Mouse (Mus musculus) kidney, postnatal 4 days (tissue): ENCODE results near the gene Nat8f6.
"Not testable (repeated sequence)": the region's sequence is repeated elsewhere in the genome, so short reads cannot be mapped to it uniquely, and the experiment has no call there.

ENCODE experiments used
- DNase-seq, 2 experiments: peaks; one replicate each; pipeline ENCODE4 v3.0.0; 2021; ENCODE audit warnings: mixed read lengths in 2 of 2

The Nat8f6 gene

DNA sequence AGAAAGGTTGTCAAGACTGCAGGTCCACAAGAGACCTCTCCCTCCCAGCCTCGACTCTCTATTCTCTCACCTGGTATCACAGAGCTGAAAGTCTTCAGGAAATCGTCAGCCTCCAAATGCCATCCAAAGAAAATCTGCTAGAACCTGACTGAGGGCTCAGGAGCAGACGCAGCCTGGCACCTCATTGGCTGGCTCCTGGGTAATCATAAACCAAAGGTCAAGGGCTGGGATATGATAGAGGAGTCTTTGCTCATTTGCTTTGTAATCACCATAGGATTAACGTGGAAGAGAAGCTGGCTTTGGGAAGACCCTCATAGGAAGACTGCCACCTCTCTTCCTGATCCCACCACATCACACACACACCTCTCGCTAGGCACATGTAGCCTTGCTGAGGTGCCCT is at the start of gene Nat8f6, which contains the start of gene Nat8f5:
Gene Nat8f6, minus strand, starts transcription at position 118 of the 400 bp plus-strand sequence.
Gene Nat8f5, minus strand, starts transcription at position 136 of the 400 bp plus-strand sequence.
- no peak for DNase-seq

DNA sequence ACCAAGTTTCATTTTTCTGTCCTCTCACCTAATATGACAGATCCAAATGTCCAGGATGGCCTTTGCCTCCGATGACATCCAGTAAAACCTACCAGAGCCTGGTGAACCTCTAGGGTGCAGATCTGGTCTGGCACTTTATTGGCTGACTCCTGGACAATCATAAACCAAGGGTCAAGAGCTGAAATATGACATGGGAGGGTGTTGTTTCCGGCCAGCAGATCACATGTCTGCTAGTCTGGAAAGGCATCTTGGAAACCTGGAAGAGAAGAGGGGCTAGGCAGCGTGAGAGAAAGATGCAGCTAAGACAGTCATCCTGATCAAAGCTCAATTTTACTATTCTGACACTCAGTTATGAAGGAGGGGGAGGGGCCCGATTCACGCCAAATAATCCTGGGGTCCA is 48.3 kb upstream of the Nat8f6 start, which contains the start of gene Nat8f2:
Gene Nat8f2, minus strand, starts transcription at position 153 of the 400 bp plus-strand sequence.
- DNase-seq, result peak in 1 of 2 experiments; percentile 22

DNA sequence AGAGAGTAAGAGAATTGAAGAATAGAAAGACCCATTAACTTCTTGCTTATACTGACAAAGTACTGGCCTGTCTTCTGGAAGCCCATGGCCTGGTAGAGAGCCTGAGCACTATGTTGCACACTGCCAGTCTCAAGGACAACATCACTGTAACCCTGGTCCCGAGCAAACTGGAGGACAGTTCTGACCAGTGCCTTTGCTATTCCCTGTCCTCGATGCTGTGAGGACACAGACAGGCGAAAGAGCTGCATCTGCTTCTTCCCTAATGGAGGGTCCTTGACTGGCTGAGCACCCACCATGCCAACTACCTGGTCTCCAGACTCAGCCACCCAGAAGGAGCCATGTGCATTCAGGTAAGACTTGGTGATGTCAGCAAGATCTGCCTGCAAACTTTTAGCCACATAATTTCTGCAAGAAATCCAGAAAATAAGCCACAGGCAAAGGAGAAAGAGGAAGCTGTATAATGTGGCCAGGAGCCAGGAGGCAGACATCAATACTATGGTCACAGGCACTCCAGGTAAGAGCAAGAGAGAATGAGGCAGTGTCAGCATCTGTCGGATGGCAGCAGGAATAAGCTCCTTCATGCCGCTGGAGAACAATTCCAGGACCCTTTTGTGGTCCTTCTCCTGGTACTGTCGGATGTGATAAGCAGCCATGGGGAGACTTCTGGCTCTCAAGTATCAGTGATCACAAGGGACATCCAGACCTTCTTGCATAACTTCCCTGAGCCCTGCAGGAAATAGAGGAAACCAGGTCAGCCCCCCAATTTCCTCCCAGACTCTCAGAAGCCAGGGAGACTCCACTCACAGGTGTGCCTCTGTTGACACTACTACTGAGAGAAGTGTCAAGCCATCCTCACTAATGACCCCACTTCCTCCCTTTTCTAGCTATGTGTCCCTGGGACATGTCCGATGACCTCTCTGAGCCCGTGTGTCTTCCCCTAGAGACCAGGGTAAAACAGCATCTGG is 47.3 kb upstream of the Nat8f6 start:
- DNase-seq, result peak in 1 of 2 experiments; percentile 28

DNA sequence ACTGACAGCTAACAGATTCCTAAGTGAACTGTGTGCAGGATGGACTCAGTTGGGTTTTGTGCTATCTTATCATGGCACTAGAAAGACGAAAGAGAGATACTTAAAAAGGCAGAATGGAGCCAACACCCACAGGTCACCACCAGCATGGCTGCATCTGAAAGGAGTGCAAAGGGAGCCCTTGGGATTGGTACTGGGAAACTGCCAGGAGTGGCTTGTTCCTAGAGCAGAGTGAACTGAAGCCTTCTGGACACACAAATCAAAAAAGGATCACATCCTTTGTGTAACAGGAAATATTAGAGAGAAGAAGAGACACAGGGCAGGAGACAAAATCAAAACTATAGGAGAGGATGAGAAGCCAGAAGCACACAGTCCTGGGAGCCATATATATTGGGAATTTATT is 46.2 kb upstream of the Nat8f6 start:
- DNase-seq, result not testable (repeated sequence)

DNA sequence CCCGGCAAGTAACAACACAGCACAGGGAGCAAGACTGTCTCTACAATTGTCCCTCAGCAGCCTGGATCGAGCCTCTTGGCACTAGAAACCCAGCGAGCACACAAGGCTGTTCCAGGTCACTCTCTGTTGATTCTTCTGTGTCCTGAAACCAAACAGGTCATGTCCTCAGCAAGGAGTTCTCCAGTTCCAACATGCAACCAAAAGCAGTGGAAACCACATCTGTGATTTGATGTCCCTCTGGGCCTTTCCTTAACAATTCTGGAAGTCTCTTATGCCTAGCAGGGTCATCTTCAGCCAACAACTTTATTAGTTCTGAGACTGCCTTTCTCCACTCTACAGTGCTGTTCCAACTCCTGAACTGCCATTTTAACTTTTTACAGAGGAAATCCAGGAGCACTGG is 45.4 kb upstream of the Nat8f6 start:
- DNase-seq, result not testable (repeated sequence)

DNA sequence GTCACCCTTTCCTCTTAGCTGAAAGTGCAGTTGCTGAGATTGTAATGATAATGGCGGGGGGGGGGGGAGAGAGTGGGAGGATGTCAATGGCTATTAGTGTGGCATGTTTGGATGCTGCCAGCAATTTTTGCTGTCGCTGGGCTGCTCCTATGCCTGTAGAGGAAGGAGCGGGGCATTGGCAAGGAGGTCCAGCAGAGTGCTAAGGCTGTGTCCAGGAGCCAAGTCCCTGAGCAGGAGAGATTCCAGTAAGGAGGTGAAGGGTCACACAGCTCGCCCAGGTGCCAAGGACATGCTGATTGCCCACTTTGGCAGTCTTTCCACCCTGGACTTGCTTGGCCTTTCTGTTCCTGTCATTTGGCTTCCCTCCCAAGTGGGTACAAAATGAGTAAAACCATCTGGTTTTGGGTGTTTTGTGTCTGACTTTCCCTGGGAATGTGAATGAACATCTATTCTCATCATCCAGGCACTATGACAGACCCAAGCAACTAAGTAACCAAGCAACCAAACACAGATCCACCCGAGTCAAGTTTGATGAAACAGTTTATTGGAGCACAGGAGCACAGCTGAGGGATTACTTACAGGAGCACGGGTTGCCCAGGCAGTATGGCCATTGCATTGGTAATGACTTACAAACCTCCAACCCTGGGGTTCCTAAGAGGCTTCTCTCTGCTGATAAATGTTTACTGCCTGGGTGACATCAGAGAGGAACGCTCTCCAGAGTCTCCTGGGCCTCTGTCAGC is 44.3 kb upstream of the Nat8f6 start:
- not testable (repeated sequence) for DNase-seq

DNA sequence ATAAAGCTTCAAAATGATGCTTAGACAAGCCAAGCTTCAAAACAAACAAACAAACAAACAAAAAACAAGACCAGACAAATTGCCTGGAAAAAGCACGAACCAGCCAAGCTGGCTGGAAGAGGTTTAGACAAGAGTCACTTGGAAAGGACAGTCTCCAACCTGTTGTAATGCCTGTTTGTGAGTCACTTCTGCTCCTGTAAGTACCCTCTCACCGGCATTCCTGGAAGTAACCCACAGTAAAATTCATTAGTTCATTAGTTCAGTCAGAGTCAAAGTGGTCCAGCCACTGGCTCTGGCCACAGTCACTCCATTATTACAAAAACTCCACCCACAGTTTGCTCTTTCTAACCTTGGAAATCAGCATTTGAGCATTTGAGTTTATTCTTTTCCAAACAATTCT is 43.1 kb upstream of the Nat8f6 start:
- no peak for DNase-seq

DNA sequence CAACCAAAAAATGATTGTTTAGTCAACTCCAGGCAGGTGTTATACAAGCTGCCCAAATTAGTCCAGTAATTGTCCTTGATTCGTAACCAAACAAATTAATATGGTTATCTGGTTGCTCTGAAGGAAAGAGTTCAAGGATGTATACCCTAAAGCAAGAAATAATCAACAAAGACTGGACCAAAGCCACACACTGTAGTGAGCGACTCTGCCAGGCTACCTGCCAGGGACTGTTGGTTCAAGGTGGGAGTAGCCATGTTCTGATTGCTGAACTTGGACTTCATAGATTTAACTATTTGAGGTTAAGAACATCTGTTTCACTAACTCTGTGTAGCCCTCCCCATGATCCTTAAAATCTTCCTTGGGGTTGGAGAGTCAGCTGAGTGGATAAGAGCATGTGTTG is 42.4 kb upstream of the Nat8f6 start:
- no peak for DNase-seq

DNA sequence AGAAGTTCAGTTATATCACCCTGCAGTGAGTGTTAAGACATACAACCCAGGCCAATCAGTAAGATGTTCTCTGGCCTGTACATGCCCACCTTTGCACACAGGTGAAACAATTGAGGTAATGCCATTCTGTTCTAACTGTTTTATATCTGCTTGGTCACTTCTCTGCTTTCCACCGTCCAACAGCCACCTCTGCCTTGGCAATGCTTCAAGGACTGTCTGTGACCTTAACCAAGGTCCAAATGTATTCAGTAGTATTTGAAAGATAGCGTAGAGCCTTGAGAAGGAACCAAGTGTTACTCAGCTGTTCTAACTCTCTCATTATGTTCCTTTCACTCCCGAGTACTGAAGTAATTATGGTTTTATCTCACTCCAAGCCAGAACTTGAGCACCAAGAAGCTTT is 41.8 kb upstream of the Nat8f6 start:
- no peak for DNase-seq

DNA sequence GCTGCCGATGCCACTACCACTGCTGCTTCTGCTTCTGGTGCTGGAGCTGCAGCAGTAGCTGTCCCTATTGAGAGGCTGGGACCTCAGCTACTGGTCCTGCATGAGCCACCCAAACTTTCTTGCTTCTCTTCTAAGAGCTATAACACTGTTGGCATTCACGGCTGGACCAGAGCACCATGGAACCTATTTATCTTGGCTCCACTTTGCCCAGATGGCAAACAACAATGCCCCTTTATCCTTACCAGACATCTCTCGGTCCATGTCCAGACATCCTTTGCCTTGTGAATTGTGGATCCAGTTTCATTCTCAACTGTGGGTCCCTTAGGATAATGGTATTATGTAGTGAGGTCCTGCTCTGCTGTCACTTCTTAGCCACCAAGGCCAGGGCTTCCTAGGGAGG is 40.5 kb upstream of the Nat8f6 start:
- DNase-seq, result no peak

DNA sequence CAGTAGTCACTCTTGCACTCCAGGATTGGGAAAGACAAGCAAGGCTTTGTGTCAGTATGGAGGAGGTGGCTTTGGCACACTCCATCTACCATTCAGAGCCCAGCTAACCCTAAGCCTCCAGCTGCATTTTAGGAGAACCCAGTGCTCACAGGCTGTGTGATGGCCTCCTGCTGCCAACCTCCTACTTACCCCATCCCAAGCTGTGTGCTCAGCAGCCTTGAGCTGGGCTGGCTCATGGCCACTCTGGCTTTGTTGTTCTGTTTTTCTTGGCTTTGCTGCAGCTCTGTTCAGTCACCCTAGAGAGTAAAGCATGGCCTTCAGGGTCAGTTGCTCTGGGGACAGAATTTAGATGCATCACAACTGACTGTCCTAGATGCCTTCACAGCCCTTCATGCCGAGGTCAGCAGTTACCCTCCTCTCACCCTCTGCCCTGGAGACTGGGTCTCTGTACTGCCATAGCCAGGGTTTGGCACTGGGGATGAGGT is 35.5 kb upstream of the Nat8f6 start:
- peak; percentile 64 to 66 for DNase-seq

DNA sequence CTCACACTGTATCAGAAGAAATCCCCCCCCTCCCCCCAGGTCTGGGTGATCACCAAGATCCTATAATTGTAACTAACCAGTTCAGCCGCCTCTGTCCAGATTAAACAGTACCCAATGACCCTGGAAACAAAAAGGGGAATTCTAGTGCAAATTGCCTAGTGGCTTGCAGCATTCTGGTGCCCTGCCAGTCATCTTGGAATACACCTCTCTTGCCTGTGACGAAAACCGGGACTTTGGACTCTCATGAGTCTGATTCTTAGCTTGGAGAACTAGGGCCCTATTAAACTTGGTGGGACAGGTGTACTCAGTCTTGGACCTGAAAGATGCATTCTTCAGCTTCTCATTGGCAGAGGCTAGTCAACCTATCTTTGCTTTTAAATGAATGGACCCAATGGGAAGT is 32.7 kb upstream of the Nat8f6 start:
- no peak for DNase-seq

DNA sequence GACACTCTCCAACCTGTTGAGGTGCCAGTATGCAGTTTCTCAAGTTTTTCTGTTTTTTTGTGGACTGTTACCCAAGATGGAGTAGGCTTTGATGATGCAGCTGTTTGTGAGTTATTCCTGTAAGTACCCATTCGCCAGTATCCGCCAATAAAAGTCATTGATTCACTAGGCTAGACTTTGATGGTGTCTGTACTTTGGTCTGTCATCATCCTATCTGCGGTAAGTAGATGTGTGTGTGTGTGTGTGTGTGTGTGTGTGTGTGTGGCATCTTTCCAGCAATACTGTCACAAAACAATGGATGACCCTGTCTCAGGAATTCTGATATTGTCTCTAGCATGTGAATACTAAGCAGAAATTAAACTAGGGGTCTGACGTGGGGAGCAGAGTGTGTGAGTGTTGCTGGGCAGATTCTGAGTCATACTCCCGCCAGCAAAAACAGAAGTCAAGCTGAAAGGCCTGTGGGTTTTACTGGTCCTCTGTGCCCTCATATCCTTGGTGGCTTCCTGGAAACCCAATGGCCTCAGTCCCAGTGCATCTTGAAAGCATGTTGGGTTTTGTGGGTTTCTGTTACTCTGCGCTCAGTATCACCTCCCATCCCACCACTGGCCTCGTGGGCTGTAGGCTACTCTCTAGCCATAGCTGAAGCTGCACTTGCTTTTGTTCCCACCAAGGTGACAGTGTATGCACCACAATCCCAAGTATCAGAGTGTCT is 30.5 kb upstream of the Nat8f6 start:
- DNase-seq, result no peak

DNA sequence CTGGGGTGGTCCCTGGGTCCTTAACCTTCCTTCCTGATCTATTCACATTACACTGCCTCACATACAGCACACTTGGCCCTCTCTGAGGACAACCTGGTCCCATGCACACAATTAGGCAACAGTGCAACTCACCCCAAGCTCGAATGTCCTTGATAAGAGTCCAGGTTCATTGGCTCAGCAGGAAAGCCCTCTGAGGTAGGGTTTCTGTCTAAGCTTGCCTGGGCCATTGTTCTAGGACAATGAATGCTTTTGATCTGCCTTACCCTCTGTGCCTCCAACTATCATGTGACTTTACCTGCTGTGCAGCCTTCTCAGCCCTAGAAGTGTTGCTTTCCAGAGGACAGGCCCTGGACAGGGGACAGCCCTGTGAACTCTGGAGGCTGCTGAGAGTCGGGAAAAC is 28.5 kb upstream of the Nat8f6 start:
- DNase-seq, result no peak

DNA sequence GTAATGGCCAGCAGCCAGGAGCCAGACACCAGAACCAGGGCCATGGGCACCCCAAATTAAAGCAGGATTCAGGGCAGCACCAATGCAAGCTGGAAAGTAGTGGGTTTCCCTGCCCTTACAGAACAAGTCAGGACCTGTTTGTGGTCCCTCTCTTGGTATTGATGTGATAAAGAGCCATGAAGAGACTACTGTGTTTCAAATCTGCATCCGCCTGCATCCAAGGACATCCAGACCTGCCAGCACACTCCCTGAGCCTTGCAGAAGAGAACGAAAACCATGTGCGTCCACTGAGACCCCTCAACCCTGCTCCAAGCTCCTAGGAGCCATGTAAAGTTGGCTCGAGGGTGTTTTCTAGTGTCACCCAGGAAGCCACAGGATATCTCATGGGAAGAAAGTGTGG is 27.4 kb upstream of the Nat8f6 start:
- no peak for DNase-seq

DNA sequence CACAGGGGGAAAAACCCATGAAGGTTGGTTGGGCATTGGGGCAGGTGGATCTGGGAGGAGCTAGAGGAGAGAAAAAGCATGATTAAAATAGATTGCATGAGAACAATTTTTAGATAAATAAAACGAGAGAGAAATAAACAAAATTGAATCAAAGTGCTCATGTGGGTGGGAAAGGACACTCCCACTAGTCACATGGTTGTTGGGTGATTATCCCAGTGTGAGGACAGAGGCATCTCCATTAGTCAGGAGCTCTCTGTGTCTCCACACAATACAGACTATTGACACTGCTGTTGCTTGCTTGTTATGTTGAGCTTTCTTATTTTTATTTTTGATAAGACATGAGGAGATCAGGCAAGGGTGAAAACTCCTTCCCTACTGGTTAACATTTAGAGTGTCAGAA is 26.2 kb upstream of the Nat8f6 start:
- no peak for DNase-seq

DNA sequence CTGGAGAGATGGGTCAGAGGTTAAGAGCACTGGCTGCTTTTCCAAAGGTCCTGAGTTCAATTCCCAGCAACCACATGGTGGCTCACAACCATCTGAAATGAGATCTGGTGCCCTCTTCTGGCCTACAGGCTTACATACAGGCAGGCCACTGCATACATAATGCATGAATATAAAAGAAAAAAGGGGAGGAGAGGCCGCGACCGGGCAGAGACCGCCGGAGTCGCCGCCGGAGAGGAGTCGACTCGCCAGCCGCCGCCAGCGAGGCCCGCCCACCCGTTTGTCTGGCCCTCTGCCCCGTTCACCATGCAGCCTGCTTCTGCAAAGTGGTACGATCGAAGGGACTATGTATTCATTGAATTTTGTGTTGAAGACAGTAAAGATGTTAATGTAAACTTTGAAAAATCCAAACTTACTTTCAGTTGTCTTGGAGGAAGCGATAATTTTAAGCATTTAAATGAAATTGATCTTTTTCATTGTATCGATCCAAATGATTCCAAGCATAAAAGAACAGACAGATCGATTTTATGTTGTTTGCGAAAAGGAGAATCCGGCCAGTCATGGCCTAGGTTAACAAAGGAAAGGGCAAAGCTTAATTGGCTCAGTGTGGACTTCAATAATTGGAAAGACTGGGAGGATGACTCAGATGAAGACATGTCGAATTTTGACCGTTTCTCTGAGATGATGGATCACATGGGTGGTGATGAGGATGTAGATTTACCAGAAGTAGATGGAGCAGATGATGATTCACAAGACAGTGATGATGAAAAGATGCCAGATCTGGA is 23.1 kb upstream of the Nat8f6 start:
- not testable (repeated sequence) for DNase-seq

DNA sequence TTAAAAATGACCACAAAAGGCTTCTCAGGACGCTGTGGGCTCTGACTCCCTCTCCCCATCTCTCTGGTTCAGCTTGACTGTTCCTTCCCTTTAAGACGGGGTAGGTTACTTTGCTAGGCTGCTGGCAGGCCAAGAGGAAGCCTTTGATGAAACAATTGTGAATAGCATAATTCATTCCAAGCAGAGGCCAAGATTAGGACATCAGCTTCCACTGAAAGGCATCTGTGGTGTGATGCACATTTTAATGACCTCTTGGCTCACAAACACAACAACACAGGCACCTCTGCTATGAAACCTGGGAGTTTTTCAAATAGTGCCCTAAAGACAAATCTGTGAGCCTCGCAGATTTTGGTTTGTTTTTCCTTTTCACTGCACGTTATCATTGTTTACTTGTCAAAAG is 19.2 kb upstream of the Nat8f6 start:
- DNase-seq, result no peak

DNA sequence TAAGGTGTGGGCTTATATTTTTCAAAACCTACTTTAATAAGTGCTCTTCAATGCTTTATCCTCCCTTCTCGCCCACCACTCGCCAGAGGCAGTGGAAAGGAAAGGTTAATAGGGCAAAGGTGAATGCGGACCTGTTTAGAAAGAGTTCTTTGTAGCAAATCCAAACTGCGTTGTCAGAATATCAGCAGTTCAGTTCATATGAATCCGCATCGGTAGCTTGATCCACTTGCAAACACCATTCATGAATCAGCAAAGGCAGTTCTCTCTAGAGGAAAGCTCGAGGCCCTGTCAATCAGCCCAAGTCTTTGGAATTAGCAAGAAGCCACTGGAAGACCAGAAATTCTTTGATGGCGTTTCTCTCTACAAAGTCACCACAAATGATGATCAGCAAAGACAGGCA is 17.9 kb upstream of the Nat8f6 start:
- no peak for DNase-seq

DNA sequence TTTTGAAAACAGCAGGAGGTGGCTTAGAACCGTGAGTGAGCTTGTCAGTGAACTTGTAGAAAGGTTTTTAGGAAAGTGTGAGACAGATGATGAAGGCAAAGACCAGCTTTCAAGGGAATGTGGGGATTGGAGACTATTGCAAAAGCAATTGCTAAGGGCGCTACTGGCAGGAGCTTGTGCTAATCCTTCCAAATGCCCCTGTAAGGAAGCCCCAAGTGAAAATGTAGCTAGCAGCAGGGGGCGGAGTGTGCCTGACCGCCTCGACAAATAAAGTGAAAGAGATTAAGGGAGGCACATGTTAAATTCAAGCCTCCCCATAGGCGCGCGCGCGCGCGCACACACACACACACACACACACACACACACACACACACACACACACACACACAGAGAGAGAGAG is 16.6 kb upstream of the Nat8f6 start:
- DNase-seq, result peak; percentile 41 to 59

DNA sequence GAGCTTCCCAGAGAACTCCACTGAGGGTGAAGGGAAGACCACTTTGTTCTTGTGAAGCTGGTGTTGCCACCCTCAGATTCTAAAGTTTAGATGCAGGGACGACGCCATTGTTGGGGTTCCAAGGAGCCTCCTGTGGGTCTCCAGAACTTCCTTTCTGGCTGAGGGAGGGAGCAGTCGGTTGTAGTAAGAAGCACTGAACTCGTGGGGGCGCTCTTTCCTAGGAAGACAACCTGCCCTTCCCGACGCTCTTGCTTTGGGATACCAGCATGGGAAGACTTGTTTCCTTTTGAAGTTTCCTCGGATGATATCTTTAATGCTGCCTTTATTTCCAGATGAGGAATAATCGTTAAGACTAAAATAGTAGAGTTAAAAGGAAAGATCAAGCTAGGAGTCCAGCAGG is 16.1 kb upstream of the Nat8f6 start:
- peak; percentile 75 to 76 for DNase-seq

DNA sequence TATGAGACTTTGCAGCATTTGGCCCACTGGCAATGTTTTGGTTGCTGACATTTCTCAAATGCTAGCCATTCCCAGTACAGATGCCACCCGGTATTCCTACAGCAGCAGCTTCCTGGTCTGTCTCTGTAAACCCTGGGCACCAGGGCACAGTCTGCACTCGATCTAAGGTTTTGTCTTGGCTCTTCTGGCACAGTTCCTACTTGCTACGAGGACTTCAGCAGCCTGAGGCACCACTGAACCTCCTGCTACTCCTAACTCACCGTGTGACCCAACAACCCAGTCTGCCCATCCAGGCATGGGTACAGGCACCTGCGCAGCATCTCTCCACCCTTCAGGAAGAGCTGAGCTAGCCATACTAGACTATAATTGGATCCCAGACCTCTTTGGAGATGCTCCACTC is 15.3 kb upstream of the Nat8f6 start:
- not testable (repeated sequence) for DNase-seq
